Mouse (Mus musculus) liver, postnatal 0 days (tissue): Measurements from ENCODE around the gene Slc8b1. TPM values are rescaled to one million over a fixed set of nuclear protein-coding genes. Genes with fewer than 3 reads are reported as not detected.

Experiments used
- ATAC-seq: fragments of 200-750 bp; cut with Nextera tagmentation; 2 replicates; pipeline ENCODE4 v1.8.0; 2017; ENCODE audit warnings: mild to moderate bottlenecking, moderate library complexity
- DNase-seq: peaks from one replicate; pipeline ENCODE4 v3.0.0-alpha.2; 2016
- H3K27ac ChIP-seq: fragments of 300-500 bp; sonication (generic); 2 replicates; pipeline ENCODE4 v1.5.1; 2014; ENCODE audit warnings: antibody characterized with exemption, moderate library complexity, mild to moderate bottlenecking, low read depth
- H3K27me3 ChIP-seq: fragments of 300-500 bp; sonication (generic); 2 replicates; pipeline ENCODE4 v1.6.1; 2014; ENCODE audit warnings: low read length, control low read depth, mixed read lengths; ENCODE audit not compliant: insufficient read depth
- H3K36me3 ChIP-seq: fragments of 300-500 bp; sonication (generic); replicated peaks from 2 replicates; pipeline ENCODE4 v1.6.1; 2014; ENCODE audit warnings: mild to moderate bottlenecking, control low read depth, low read length, moderate library complexity, mixed read lengths; ENCODE audit not compliant: insufficient read depth
- H3K4me1 ChIP-seq: fragments of 300-500 bp; sonication (generic); 2 replicates; pipeline ENCODE4 v1.6.1; 2014; ENCODE audit warnings: antibody characterized with exemption, mild to moderate bottlenecking, control low read depth; ENCODE audit not compliant: insufficient read depth
- H3K4me2 ChIP-seq: fragments of 300-500 bp; sonication (generic); 2 replicates; pipeline ENCODE4 v1.6.1; 2014; ENCODE audit warnings: low read depth, mild to moderate bottlenecking, low read length, moderate library complexity, mixed read lengths
- H3K4me3 ChIP-seq: fragments of 300-500 bp; sonication (generic); 2 replicates; pipeline ENCODE4 v1.5.1; 2014; ENCODE audit warnings: low read depth, low read length
- H3K9ac ChIP-seq: fragments of 300-500 bp; sonication (generic); replicated peaks from 2 replicates; pipeline ENCODE4 v1.6.1; 2014; ENCODE audit warnings: mild to moderate bottlenecking, moderate library complexity
- H3K9me3 ChIP-seq: fragments of 300-500 bp; sonication (generic); 2 replicates; pipeline ENCODE4 v1.6.1; 2016; ENCODE audit warnings: mild to moderate bottlenecking, control low read depth, low read length, mixed read lengths
- CTCF ChIP-seq: sonication (generic); IDR thresholded peaks from 2 replicates; pipeline ENCODE4 v1.5.1; 2016; ENCODE audit warnings: antibody characterized with exemption, low read depth
- EP300 ChIP-seq: IDR thresholded peaks from 2 replicates; pipeline ENCODE4 v1.6.1; 2016; ENCODE audit warnings: antibody characterized with exemption, low read depth, mild to moderate bottlenecking
- WGBS: fragments of 180-500 bp; shearing (Covaris S2); extraction: QIAGEN DNeasy Blood & Tissue Kit; methylation state at CpG from one replicate; pipeline ENCODE4 v1.1.7; 2014; ENCODE audit not compliant: insufficient replicate concordance; 5-methylcytosine and 5-hydroxymethylcytosine counted together
- polyA plus RNA-seq: library from polyadenylated mRNA; unstranded; fragments of >200 nt; fragmentation: Nextera tagmentation; extraction: Ambion mirVana; gene quantifications from 2 replicates; pipeline ENCODE4 v1.2.1, GENCODE M21; 2015

Gene Slc8b1
- polyA plus RNA-seq, 1 experiment from 2014 or later = 15.3 TPM

DNA sequence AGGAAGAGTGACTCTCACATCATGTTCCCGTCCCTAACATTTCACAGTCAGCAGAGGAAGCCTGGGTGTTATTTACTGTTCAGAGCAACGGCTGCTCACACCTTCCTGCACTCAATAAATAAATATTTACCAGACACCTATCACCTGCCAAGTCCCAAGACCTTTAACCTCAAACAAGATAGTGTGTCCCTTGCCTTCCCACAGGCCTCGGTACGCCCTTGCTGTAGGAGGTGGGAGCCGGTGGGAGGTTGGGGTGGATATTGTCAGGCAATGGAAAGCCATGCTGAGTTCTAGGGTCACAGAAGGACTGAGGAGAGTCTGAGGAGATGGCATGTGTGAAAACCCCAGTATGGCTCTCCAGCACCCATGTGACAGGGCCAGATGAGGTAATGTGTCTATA lies 42.6 kb upstream of the Slc8b1 start:
- ATAC-seq = peak; percentile 72
- Histone ChIP-seq H3K4me2 (no peak overlapping the region), H3K4me3 (no peak overlapping the region), H3K36me3 (no peaks in the 10 kb centered on the region), H3K4me1 (peaks cover 20% of the 10 kb centered on the region), H3K9ac (no peak overlapping the region; the same call in 1 of the 2 replicates), H3K27ac (peak overlapping the region; percentile 80), H3K27me3 (0 out of 2 replicates have a peak, but pooled peaks cover 3% of the 10 kb centered on the region), H3K9me3 (no peaks in the 10 kb centered on the region)
- peak; percentile 59 for DNase-seq
- TF ChIP-seq CTCF = no peak
- TF ChIP-seq EP300 = peak; percentile 63
- 68% methylated on average over 5 of the region's 5 CpGs for WGBS

DNA sequence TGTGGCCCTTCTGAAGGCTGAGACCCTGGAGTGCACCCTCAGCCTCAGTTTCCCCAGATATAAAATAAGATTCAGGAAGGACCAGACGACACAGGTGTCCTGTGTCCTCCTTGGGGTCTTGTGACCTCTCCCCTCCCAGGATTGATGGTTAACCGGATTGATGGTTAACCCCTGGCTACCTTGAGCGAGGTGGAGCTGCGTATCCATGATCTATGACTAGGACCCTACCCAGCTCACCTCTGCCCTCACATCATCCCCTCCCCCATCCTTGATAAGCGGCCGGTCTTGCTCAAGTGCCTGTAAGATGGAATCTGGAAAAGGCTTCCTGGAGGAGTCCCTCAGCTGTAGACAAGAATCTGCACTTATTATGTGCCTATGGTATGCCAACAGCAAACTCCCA lies 42.1 kb upstream of the Slc8b1 start:
- Histone ChIP-seq H3K36me3 (no peaks in the 10 kb centered on the region), H3K27me3 (0 out of 2 replicates have a peak, but pooled peaks cover 2% of the 10 kb centered on the region), H3K9me3 (no peaks in the 10 kb centered on the region), H3K27ac (peak overlapping the region; percentile 80), H3K4me1 (peaks cover 20% of the 10 kb centered on the region), H3K4me2 (no peak overlapping the region), H3K9ac (no peak overlapping the region; the same call in 1 of the 2 replicates), H3K4me3 (no peak overlapping the region)
- no peak for TF ChIP-seq CTCF
- TF ChIP-seq EP300 = no peak
- WGBS = 63% methylated on average over 6 of the region's 6 CpGs
- no peak for DNase-seq
- no peak for ATAC-seq

DNA sequence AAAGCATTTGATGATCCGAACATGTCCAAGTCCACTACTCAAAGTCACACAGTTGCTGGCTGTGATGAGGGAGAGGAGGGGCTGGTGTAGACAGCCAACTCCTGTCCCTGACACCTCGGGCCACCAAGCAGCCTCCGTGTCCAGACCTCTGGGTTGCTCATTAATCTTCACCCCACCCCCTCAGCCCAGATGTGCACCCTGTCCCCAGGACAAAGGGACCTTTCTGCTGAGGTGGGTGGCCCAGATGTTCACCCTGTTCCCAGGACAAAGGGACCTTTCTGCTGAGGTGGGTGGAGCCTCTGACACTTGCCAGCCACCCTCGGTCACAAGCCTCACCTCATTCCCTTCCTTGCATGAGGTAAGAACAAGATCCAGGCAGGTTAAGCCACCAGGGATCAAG lies 39.4 kb upstream of the Slc8b1 start:
- Histone ChIP-seq H3K27ac (peak overlapping the region; percentile 72), H3K27me3 (0 out of 2 replicates have a peak, but pooled peaks cover 4% of the 10 kb centered on the region), H3K9me3 (no peaks in the 10 kb centered on the region), H3K4me3 (no peak overlapping the region), H3K4me1 (peaks cover 19% of the 10 kb centered on the region), H3K36me3 (no peaks in the 10 kb centered on the region), H3K4me2 (no peak overlapping the region), H3K9ac (no peak overlapping the region)
- peak; percentile 72 for ATAC-seq
- peak; percentile 74 for DNase-seq
- TF ChIP-seq EP300 (peak; percentile 76; the same call in 1 of the 2 replicates), CTCF (no peak)
- 46% methylated on average over 4 of the region's 4 CpGs for WGBS

DNA sequence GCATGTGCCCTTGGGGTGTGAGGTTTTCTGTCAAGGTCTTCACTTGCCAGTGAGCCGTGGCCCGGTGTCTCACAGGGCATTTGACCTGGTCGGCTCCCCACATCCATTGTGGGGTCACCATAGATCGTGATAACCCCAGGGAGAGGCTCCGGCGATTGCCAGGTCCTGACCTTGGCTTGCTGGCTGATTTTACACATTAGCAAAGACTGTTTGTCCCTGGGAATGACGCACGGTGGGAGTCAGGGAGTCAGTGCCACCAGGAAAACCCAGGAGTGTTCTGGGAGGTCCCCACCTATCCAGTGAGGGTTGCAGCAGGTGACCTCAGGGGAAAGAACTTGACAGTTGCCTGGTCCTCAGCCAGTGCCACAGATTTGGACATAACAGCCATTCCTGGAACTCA lies 38.2 kb upstream of the Slc8b1 start, which contains the start of gene Sdsl:
Gene Sdsl, minus strand, starts transcription at position 41 of the 400 bp plus-strand sequence.
- DNase-seq = peak; percentile 61
- peak; percentile 62 for ATAC-seq

DNA sequence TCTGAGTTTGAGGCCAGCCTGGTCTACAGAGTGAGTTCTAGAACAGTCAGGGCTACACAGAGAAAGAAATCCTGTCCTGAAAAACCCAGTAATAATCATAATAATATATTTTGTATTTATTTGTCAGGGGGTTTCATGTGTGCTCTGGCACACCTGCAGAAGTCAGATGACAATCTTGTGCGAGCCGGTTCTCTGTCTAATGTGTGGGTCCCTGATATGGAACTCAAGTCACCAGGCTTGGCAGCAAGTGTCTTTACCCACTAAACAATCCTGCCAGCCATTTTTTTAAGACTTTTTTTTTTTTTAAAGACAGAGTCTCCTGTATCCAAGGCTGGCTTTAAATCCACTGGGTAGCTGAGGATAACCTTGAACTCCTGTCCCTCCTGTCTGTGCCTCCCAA lies 37.6 kb upstream of the Slc8b1 start:
- no peak overlapping the region for H3K4me3 ChIP-seq
- peaks cover 8% of the 10 kb centered on the region for H3K4me1 ChIP-seq
- no peak for DNase-seq
- H3K9ac ChIP-seq = no peak overlapping the region
- H3K36me3 ChIP-seq = no peaks in the 10 kb centered on the region
- no peaks in the 10 kb centered on the region for H3K9me3 ChIP-seq
- 0 out of 2 replicates have a peak, but pooled peaks cover 4% of the 10 kb centered on the region for H3K27me3 ChIP-seq
- no peak for TF ChIP-seq EP300
- TF ChIP-seq CTCF = no peak
- 75% methylated on average over 2 of the region's 2 CpGs for WGBS
- ATAC-seq = no peak
- H3K4me2 ChIP-seq = no peak overlapping the region
- 0 out of 2 replicates have a peak overlapping the region, but pooled peaks have one; percentile 29 for H3K27ac ChIP-seq

More for the DNA sequence above, 38.2 kb upstream of the Slc8b1 start, which contains the start of gene Sdsl:
- 57% methylated on average over 8 of the region's 8 CpGs for WGBS
- Histone ChIP-seq H3K4me3 (no peak within 1 kb of the TSS), H3K9ac (no peak within 1 kb of the TSS), H3K4me2 (no peak within 1 kb of the TSS), H3K4me1 (peaks cover 8% of the 10 kb centered on the region), H3K27me3 (0 out of 2 replicates have a peak, but pooled peaks cover 4% of the 10 kb centered on the region), H3K9me3 (no peaks in the 10 kb centered on the region), H3K27ac (peak within 1 kb of the TSS; percentile 72), H3K36me3 (no peaks in the 10 kb centered on the region)
- TF ChIP-seq EP300 (peak; percentile 61; the same call in 1 of the 2 replicates), CTCF (no peak)

DNA sequence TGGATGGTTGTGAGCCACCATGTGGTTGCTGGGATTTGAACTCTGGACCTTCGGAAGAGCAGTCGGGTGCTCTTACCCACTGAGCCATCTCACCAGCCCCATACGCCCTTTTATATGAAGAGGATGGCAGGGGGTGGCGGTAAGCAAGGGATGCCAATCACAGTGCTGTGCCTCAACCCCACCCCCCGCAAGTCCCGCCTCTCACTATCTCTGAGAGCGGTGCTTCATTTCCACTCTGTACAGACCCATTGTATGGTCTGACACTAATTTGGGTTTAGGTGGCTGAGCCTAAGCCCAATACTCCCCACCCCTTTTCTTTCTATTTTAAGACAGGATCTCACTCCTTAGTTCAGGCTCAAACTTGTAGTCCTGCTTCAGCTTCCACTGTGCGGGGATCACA lies 35.1 kb upstream of the Slc8b1 start:
- Histone ChIP-seq H3K4me3 (no peak overlapping the region), H3K9me3 (no peaks in the 10 kb centered on the region), H3K4me2 (peak overlapping the region; percentile 11; the same call in 1 of the 2 replicates), H3K36me3 (no peaks in the 10 kb centered on the region), H3K4me1 (peaks cover 3% of the 10 kb centered on the region), H3K27me3 (0 out of 2 replicates have a peak, but pooled peaks cover 7% of the 10 kb centered on the region), H3K27ac (0 out of 2 replicates have a peak overlapping the region, but pooled peaks have one; percentile 30), H3K9ac (no peak overlapping the region)
- 54% methylated on average over 8 of the region's 8 CpGs for WGBS
- ATAC-seq (no peak), DNase-seq (no peak)
- TF ChIP-seq CTCF (no peak), EP300 (no peak)
